Mouse (Mus musculus) right cerebral cortex, postnatal 36 days (tissue): ENCODE measurements around the gene Hnrnpl.

Experiments
- DNase-seq, 2 experiments: peaks; one replicate each; pipeline ENCODE4 v3.0.0; 2022; ENCODE audit warnings: low spot score in 2 of 2, mixed read lengths in 1 of 2

The Hnrnpl gene

GRCm38 (mm10) chr7:28808221-28808941, at the start of gene Hnrnpl:
Gene Hnrnpl (plus strand): TSS chr7:28808541.
- peak in 1 of 2 experiments; percentile 35 for DNase-seq

GRCm38 (mm10) chr7:28758623-28759022, 49.7 kb upstream of the Hnrnpl start:
- DNase-seq, result no peak

DNA sequence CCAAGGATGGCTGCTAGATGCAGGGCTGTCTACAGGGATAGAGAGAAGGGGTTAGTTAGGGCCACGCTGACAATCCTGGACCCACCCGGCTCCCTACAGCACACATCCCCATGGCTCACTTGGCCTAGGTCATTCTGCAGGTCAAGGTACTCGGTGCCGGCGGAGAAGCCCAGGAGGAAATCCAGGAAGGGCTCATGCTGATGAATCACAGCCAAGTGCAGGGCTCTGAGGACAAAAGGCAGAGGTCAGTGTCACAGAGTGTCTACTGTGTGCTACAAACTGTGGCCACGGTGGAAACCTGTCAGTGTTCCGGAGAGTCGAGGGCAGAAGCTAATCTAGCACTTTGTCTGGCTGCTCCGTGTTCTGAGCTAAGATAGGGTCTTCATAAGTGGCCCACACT, 46.4 kb upstream of the Hnrnpl start:
- no peak for DNase-seq

- DNase-seq, result no peak
Observed at GRCm38 (mm10) chr7:28765211-28765610, 43.1 kb upstream of the Hnrnpl start.

GRCm38 (mm10) chr7:28766173-28766879, 42.0 kb upstream of the Hnrnpl start, which contains the start of gene Sirt2:
Gene Sirt2 (plus strand): TSS chr7:28766735.
- DNase-seq, result peak; percentile 99

- DNase-seq, result no peak
Observed at GRCm38 (mm10) chr7:28766910-28767309, 41.4 kb upstream of the Hnrnpl start.

- DNase-seq, result no peak
Observed at GRCm38 (mm10) chr7:28767462-28767965, 40.8 kb upstream of the Hnrnpl start, which contains the start of gene Nfkbib. Gene Nfkbib (minus strand): TSS chr7:28767512.

GRCm38 (mm10) chr7:28769414-28769958, 38.9 kb upstream of the Hnrnpl start:
- DNase-seq, result no peak

DNA sequence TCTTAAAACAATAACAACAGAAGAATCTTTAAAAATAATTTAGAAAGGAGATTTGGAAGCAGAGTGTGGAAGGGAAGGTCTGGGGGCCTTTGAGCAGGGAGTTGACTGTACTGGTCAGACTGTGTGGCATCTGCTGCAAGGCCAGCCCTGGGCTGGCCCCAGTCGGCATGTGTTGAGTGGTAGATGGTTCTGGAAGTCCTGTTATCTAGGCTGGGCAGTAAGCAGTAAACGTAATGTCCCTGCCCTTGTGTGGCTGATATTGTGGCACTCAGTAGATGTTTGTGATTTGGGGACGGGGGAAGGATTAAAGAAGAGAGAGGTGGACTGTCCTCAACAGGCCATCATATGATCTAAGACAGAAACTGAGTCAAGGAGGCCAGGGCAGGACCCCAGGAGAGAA, 38.0 kb upstream of the Hnrnpl start:
- no peak for DNase-seq

- DNase-seq, result no peak
Observed at GRCm38 (mm10) chr7:28771867-28772266, 36.5 kb upstream of the Hnrnpl start.

DNA sequence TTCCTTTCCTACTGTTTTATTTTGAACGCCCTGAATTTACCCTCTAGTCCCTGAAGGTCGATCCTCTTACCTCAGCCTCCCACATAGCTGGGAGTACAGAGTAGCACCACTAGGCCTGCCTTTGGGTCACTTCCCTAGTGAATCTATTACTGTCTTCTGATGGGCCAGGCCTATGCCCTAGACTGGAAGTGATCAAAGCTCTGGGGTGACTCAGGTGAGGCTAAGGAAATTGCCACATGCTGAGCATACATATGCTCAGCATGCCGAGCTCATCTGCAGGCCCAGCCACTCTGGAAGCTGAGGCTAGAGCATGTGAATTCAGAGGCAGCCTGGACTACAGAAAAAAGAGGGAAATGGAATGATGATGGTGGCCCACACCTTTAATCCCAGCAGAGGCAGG, 35.2 kb upstream of the Hnrnpl start:
- DNase-seq, result no peak

DNA sequence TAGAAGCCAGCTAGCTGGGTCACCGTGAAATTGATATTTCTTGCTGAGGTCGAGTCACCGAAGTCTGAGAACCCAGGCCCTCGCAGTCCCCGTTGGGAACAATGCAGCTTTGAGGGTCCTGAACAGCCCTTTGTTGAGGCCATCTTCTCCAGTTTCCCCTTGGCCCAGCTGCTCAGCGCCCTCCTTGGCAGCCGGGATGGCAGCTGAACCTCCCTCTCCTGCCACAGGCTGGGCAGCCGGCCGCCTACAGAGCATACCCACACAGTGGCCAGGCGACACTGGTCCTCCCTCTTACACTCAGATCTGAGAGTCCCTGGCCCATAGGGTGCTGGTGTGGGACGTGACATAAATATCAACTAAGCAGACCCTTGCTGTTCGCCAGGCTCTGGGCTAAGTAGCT, 34.2 kb upstream of the Hnrnpl start:
- DNase-seq, result no peak

- DNase-seq, result no peak
Observed at GRCm38 (mm10) chr7:28775129-28775528, 33.2 kb upstream of the Hnrnpl start.

GRCm38 (mm10) chr7:28778825-28779224, 29.5 kb upstream of the Hnrnpl start:
- DNase-seq, result no peak

DNA sequence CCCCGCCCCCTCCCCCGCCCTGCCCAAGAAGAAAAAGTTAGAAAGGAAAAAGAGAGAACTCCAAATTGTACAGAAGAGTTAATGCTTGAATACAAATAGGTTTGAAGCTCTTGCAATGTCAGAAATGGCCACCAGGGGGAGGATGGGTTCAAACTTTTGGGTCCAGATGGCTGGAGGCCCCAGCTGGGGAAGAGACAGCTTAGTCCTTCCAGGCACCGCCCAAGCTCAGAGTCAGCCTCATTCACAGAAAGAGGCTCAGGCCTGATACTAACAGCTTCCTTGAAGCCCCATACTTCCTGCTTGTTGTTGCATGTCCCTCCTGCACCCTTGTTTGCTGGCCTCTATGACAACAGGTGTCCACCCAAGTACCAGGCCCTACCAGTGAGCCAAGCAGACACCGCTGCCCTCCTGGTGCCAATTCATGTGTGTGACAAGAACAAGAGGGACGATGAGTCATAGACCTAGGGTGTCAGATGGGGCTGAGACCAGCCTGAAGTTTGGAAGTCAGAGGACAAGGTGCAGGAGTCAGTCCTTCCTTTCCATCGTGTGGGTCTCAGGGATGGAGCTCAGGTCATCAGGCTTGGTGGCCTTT, 28.2 kb upstream of the Hnrnpl start:
- DNase-seq, result peak; percentile 75 to 76

DNA sequence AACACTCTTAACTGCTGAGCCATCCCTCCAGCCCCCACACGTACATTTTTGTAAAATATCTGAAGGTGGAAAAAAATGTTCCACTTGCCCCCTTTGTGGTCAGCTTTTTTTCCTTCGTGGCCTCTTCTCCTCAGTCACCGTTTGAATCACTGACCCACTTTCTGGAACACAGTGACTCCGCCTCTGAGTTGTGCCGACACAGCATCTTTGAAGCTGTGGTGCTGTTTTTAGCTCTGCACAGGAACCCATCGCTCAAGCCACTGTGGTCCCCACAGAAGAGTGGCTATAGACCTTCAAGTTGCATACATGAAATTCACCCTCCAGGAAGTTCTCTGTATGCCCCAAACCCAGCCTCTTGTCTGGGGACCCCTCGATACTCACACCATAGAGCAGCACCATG, 27.5 kb upstream of the Hnrnpl start:
- no peak for DNase-seq

GRCm38 (mm10) chr7:28781261-28781663, 27.1 kb upstream of the Hnrnpl start:
- DNase-seq, result no peak

GRCm38 (mm10) chr7:28785161-28785560, 23.2 kb upstream of the Hnrnpl start:
- DNase-seq, result no peak

DNA sequence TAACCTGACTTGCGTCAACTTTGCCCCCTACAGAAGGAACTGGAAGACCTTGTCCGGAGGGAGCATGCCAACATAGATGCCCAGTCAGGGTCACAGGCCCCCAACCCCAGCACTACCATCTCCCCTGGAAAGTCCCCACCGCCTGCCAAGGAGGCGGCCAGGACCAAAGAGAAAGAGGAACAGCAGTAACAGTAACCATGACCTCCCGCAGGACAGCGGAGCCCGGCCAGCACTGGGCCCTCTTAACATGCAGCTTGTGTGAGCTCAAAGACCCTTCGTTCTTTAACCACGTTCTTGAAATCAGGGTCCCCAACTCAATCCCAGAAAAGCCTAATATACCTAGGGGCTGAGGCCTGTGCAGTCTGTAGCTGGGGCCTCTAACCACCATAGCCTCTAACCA, 20.5 kb upstream of the Hnrnpl start:
- DNase-seq, result no peak

- DNase-seq, result no peak
Observed at GRCm38 (mm10) chr7:28788307-28789195, 19.8 kb upstream of the Hnrnpl start, which contains the start of gene Rinl. Gene Rinl (plus strand): TSS chr7:28788969.

DNA sequence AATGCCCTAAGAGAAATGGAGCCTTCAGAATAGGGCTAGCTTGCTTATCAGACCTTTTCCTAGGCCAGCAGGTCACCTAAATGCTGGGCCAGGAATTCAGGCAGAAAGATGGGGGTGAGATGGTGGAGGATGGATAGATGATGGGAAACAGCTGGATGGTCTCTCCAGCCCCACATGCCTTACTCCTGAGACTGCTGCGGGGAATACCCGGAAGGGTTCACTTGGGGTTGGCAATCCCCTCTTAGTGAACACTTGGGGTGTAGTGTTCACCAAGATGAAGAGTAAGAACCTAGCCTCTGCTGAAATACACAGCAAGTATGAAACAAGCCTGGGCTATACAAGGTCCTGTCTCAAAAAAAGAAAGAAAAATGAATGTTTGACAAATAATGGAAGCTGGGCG, 19.1 kb upstream of the Hnrnpl start:
- no peak for DNase-seq
